Mouse (Mus musculus) hindbrain, embryonic 12.5 days (tissue): ENCODE results near the gene Cd276. TPM values are rescaled to one million over a fixed set of nuclear protein-coding genes. Genes with fewer than 3 reads are reported as not detected.
"Not testable (repeated sequence)": the region's sequence is repeated elsewhere in the genome, so short reads cannot be mapped to it uniquely, and the experiment has no call there.

Experiments
- ATAC-seq: fragments of 200-750 bp; cut with Nextera tagmentation; 2 replicates; pipeline ENCODE4 v1.8.0; 2017; ENCODE audit warnings: moderate TSS enrichment; ENCODE audit not compliant: low FRiP score
- H3K27ac ChIP-seq: fragments of 300-500 bp; sonication (generic); 2 replicates; pipeline ENCODE4 v1.5.1; 2016; ENCODE audit warnings: mild to moderate bottlenecking
- H3K27me3 ChIP-seq: fragments of 300-500 bp; sonication (generic); 2 replicates; pipeline ENCODE4 v1.6.1; 2016; ENCODE audit warnings: mild to moderate bottlenecking
- H3K36me3 ChIP-seq: fragments of 300-500 bp; sonication (generic); 2 replicates; pipeline ENCODE4 v1.6.1; 2016; ENCODE audit warnings: mild to moderate bottlenecking
- H3K4me1 ChIP-seq: fragments of 300-500 bp; sonication (generic); 2 replicates; pipeline ENCODE4 v1.6.1; 2016
- H3K4me2 ChIP-seq: fragments of 300-500 bp; sonication (generic); replicated peaks from 2 replicates; pipeline ENCODE4 v1.6.1; 2016; ENCODE audit warnings: mild to moderate bottlenecking
- H3K4me3 ChIP-seq: fragments of 300-500 bp; sonication (generic); 2 replicates; pipeline ENCODE4 v1.5.1; 2016; ENCODE audit warnings: mild to moderate bottlenecking
- H3K9ac ChIP-seq: fragments of 300-500 bp; sonication (generic); 2 replicates; pipeline ENCODE4 v1.6.1; 2016; ENCODE audit warnings: mild to moderate bottlenecking, moderate library complexity
- H3K9me3 ChIP-seq: fragments of 300-500 bp; sonication (generic); replicated peaks from 2 replicates; pipeline ENCODE4 v1.6.1; 2016; ENCODE audit warnings: mild to moderate bottlenecking
- whole genome bisulfite sequencing: fragments of 180-500 bp; shearing (Covaris S2); methylation state at CpG from one replicate; pipeline ENCODE4 v1.1.7; 2016; 5-methylcytosine and 5-hydroxymethylcytosine counted together
- polyA plus RNA-seq: library from polyadenylated mRNA; unstranded; fragments of >200 nt; fragmentation: Nextera tagmentation; extraction: Ambion mirVana; gene quantifications from 2 replicates; pipeline ENCODE4 v1.2.1, GENCODE M21; 2016

Cd276 gene
- 45.9 and 48.9 TPM in 2 replicates for polyA plus RNA-seq

DNA sequence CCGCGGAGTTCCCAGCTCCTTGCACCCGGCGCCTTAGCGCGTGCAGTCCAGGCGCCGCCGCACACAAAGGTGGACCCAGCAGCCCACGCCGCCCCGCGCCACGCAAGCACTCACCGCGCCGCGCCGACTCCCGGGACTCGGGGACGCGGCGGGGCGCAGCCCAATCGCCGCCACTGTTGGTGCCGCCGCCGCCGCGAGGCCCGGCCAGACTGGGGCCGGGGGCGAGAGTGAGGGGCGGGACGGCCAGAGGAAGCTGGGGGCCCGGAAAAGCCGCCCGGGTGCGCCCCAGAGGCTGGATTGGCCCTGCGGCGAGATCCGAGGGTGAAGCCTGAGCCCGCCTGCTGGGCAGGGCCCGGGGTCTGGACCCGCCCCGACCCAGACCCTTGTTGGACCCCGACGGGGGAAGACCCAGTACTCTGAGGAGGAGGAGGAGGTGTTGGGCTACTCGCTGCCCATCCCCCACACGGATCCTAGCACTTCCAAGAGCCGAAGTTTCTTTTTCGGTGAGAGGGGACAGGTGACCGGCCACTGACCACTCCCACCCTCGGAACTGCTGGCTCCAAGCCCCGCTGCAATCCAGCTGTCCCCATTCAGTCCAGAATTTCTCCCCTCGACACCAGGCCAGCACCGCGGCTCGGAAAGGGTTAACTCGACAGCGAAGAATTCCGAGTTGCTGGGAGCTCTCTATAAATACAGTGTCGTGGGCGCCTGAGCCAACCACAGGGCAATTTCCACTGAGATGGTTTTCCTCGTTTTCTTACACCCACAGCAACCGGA is at the start of gene Cd276:
Cd276 (minus strand) TSS at position 530 of the 777 bp plus-strand sequence.
- peak within 1 kb of the TSS; percentile 96 for H3K27ac ChIP-seq
- H3K27me3 ChIP-seq, result no peaks in the 10 kb centered on the region
- H3K4me1 ChIP-seq, result peaks cover 25% of the 10 kb centered on the region
- peak within 1 kb of the TSS; percentile 81 for H3K9ac ChIP-seq
- H3K36me3 ChIP-seq, result no peaks in the 10 kb centered on the region
- peak within 1 kb of the TSS; percentile 68 for H3K4me3 ChIP-seq
- no peaks in the 10 kb centered on the region for H3K9me3 ChIP-seq
- peak; percentile 69 for ATAC-seq
- under 1% methylated on average over 64 of the region's 68 CpGs for WGBS
- peak within 1 kb of the TSS; percentile 70 for H3K4me2 ChIP-seq

DNA sequence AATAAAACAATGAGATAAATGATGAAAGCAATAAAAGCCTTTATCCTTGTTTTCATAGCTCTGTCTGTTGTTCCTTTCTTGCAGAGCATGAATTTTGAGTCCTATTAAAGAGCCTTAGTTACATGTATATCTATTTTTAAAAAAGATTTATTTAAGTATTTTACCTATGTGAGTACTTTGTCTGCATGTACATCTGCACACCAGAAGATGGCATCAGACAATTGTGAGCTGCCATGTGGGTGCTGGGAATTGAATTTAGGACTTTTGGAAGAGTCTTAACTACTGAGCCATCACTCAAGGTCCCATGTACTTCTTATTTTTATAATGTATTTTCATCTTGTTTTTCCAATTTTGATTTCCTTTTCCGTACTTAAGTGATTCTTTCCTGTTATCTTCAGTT is 40.1 kb upstream of the Cd276 start:
- no peaks in the 10 kb centered on the region for H3K27me3 ChIP-seq
- no peaks in the 10 kb centered on the region for H3K36me3 ChIP-seq
- no peak overlapping the region for H3K27ac ChIP-seq
- no peak overlapping the region for H3K9ac ChIP-seq
- H3K4me1 ChIP-seq, result no peaks in the 10 kb centered on the region
- no peak for ATAC-seq
- H3K9me3 ChIP-seq, result no peaks in the 10 kb centered on the region
- no peak overlapping the region for H3K4me2 ChIP-seq
- 98% methylated on average over 1 of the region's 1 CpGs for WGBS
- H3K4me3 ChIP-seq, result no peak overlapping the region

DNA sequence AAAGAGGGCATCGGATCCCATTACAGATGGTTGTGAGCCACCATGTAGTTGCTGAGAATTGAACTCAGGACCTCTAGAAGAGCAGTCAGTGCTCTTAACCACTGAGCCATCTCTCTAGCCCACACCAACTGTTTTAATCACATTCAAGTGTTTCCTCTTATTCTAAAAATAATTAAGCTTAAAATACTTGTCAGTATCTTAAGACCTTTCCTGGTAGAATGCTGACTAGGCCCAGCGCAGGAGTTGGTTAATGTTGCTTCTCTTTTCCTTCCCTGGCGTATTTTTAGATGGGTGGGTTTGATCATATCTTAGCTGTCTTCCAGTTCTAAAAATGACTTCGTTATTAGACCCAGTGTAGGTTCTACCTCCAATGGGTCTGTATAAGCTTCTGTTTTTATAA is 33.4 kb upstream of the Cd276 start:
- Histone ChIP-seq H3K4me2 (no peak overlapping the region), H3K27me3 (no peaks in the 10 kb centered on the region), H3K4me1 (peaks cover 6% of the 10 kb centered on the region), H3K36me3 (no peaks in the 10 kb centered on the region), H3K4me3 (no peak overlapping the region), H3K27ac (no peak overlapping the region), H3K9ac (no peak overlapping the region), H3K9me3 (no peaks in the 10 kb centered on the region)
- 92% methylated on average over 4 of the region's 4 CpGs for WGBS
- no peak for ATAC-seq

- Histone ChIP-seq H3K4me1 (peaks cover 11% of the 10 kb centered on the region), H3K27me3 (no peaks in the 10 kb centered on the region), H3K4me2 (peak overlapping the region; percentile 57; the same call in 1 of the 2 replicates), H3K9me3 (no peaks in the 10 kb centered on the region), H3K36me3 (no peaks in the 10 kb centered on the region), H3K4me3 (no peak overlapping the region), H3K9ac (no peak overlapping the region), H3K27ac (no peak overlapping the region)
- no peak for ATAC-seq
- WGBS, result 85% methylated on average over 1 of the region's 1 CpGs
Measured at GRCm38 (mm10) chr9:58584323-58584722, 29.1 kb upstream of the Cd276 start.

DNA sequence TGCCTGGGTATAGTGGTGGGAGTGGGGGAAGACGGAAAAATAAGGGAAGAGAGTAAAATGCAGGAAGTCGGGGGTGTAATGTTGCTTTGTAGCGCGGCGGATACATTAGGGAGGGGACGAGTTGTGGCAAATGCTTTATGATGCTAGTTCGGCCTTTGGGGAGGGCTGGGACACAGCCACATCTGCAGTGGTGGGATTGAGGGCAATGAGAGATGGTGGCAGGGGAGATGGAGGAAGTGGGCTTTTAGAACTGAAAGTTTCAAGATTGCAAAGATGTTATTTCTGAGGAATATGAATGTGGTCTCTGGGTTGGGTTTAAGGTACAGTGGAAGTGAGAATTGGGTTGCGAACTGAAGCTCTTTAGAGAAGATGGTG is 28.0 kb upstream of the Cd276 start:
- Histone ChIP-seq H3K4me2 (peak overlapping the region; percentile 57), H3K36me3 (no peaks in the 10 kb centered on the region), H3K9ac (peak overlapping the region; percentile 98), H3K27me3 (no peaks in the 10 kb centered on the region), H3K9me3 (no peaks in the 10 kb centered on the region), H3K27ac (peak overlapping the region; percentile 99), H3K4me3 (peak overlapping the region; percentile 95), H3K4me1 (peaks cover 11% of the 10 kb centered on the region)
- WGBS, result 1% methylated on average over 8 of the region's 8 CpGs
- ATAC-seq, result no peak

DNA sequence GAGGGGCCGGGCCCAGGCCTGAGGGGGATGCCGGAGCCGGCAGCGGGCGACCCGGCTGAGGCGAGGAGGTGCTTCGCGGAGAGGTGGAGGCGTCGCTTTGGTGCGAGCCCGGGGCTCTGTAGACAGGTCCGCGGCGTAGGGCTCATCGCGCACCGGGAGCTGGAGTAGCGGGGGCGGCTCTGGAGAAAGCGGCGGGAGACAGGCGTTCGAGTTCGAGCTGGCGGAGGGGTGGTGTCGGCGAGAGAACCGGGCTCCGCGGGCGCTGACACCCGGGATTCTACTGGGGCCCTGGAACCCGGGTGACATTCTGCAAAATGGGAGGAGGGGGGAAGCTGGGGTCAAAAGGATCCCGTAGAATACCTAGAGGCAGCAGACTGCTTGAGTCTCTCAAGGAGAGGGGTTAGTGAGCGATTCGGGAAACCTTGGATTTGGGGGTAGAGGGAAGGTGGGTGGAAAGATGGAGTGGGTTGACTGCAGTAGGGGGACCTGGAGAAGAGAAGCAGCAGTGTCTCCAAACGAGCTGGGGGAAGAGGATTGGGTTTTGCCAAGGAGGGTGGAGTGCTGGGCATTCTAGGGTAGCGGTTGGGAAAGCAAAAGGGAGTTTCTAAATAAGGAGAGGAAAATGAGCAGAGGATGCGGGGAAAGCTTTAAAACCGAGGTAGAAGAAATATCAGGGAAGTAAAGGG is 27.5 kb upstream of the Cd276 start:
- Histone ChIP-seq H3K4me3 (peak overlapping the region; percentile 95), H3K9me3 (no peaks in the 10 kb centered on the region), H3K27me3 (no peaks in the 10 kb centered on the region), H3K4me2 (peak overlapping the region; percentile 57), H3K4me1 (peaks cover 11% of the 10 kb centered on the region), H3K9ac (peak overlapping the region; percentile 98), H3K27ac (peak overlapping the region; percentile 99), H3K36me3 (no peaks in the 10 kb centered on the region)
- ATAC-seq, result peak; percentile 71
- WGBS, result under 1% methylated on average over 42 of the region's 42 CpGs

DNA sequence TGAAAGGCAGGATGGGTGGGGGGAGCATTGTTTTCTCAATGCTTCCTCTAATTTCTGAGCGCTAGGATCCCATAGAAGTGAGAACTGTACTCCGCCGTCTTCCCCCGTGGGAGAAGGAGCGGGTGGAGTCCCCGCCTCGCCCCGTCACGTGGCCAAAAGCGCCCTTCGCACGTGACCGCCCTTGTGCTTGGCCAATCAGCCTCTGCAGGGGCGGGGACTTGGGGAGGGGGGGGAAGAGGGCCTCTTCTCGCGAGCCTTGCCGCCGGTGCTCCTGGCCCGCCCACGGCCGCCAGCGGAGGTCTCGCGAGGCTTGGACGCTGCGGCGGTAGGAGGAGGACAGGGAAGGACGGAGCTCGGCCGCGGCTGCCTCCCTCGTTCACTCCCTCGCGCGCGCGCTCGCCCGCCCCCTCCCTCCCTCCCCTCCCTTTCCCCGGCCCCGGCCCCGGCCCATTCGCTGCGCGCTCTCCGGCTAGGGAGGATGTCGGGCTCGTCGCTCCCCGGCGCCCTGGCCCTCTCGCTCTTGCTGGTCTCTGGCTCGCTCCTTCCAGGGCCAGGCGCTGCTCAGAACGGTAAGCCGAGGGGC is 26.8 kb upstream of the Cd276 start, which contains the start of gene Nptn:
Nptn (plus strand) TSS at position 283 of the 583 bp plus-strand sequence.
- Histone ChIP-seq H3K9me3 (no peaks in the 10 kb centered on the region), H3K9ac (peak within 1 kb of the TSS; percentile 98), H3K27me3 (no peaks in the 10 kb centered on the region), H3K36me3 (no peaks in the 10 kb centered on the region), H3K27ac (peak within 1 kb of the TSS; percentile 99), H3K4me2 (peak within 1 kb of the TSS; percentile 57), H3K4me1 (peaks cover 11% of the 10 kb centered on the region), H3K4me3 (peak within 1 kb of the TSS; percentile 95)
- WGBS, result under 1% methylated on average over 47 of the region's 56 CpGs
- ATAC-seq, result peak; percentile 98

DNA sequence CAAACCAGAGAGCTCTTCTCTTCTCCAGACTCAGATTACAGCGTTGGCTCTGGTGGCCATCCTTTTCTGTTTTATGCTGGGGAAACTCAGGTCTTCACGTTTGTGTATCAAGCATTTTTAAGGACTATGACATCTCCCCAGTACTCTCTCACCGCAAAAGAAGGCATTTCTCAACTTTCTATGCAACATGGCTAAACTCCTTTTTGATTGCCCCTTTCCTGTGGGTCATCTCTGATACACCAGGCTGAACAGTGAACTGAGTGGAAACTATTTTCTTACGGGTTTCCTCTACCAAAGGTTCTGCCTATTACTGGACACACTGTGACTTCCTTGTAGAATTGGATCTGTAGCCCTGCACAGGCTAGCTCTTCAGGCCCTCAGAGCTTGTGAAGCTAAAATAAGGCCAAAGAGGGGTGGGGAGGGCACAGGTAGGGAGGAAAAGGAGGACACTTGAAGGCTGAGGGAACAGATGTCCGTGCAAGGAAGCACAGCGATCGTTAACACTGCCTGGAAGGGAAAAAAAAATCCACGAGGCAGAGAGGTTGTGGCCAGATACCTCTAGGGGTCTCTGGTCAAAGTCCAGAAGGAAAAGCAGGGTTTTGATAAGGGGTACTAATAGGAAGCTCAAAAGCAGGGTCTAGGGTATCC is 26.2 kb upstream of the Cd276 start:
- H3K27me3 ChIP-seq, result no peaks in the 10 kb centered on the region
- peak overlapping the region; percentile 48 for H3K9ac ChIP-seq
- H3K27ac ChIP-seq, result peak overlapping the region; percentile 82
- peak overlapping the region; percentile 57 for H3K4me2 ChIP-seq
- H3K9me3 ChIP-seq, result no peaks in the 10 kb centered on the region
- peak; percentile 57 for ATAC-seq
- no peaks in the 10 kb centered on the region for H3K36me3 ChIP-seq
- H3K4me3 ChIP-seq, result peak overlapping the region; percentile 95
- H3K4me1 ChIP-seq, result peaks cover 11% of the 10 kb centered on the region
- WGBS, result 30% methylated on average over 8 of the region's 8 CpGs

DNA sequence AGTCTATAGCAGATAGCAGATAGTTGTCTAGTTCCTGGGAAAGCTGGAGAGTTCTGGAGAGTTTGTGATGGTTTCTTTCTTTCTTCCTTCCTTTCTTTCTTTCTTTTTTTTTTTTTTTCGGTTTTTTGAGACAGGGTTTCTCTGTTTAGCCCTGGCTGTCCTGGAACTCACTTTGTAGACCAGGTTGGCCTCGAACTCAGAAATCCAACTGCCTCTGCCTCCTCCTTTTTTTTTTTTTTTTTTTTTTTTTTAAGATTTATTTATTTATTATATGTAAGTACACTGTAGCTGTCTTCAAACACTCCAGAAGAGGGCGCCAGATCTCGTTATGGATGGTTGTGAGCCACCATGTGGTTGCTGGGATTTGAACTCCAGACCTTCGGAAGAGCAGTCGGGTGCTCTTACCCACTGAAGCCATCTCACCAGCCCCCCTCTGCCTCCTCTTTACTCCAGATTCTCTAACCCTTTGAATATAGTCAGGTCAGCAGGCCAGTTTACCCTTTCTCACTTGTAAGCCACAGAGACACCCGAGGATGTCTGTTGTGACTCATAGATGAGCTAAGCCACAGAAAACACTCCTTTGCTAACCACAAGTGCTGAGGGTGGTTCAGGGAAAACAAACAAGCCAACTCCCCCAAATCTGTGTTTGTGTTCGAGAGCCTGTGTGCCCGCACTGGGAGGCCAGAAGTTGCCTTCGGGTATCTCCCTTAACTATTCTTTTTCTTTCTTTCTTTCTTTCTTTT is 25.4 kb upstream of the Cd276 start:
- H3K4me3 ChIP-seq, H3K36me3 ChIP-seq, H3K27me3 ChIP-seq, ATAC-seq, H3K9ac ChIP-seq, H3K4me2 ChIP-seq, H3K27ac ChIP-seq, H3K9me3 ChIP-seq: not testable (repeated sequence)
- 75% methylated on average over 10 of the region's 10 CpGs for WGBS
- H3K4me1 ChIP-seq, result peaks cover 11% of the 10 kb centered on the region

DNA sequence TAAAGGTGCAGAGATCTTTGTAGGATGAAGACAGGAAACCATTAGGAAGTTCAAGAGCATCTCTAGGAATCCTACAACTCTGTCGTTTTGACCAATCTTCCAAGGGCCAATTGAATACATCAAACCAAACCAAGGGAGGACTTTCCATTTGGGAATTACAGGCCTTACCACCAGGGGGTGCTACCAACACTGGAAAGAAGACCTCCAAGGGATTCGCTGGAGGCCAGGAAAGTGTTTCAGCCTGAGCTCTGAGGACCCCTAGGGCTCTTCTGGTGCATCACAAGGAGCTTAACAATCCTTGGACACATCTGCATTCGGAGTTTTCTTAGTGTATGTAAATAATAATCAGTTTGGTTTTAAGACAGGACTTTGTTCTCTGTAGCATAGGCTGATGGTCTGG is 23.4 kb upstream of the Cd276 start:
- H3K4me1 ChIP-seq, result peaks cover 5% of the 10 kb centered on the region
- ATAC-seq, result no peak
- 29% methylated on average over 3 of the region's 3 CpGs for WGBS
- no peaks in the 10 kb centered on the region for H3K9me3 ChIP-seq
- no peak overlapping the region for H3K4me2 ChIP-seq
- no peak overlapping the region for H3K27ac ChIP-seq
- no peaks in the 10 kb centered on the region for H3K27me3 ChIP-seq
- H3K4me3 ChIP-seq, result no peak overlapping the region
- no peak overlapping the region for H3K9ac ChIP-seq
- no peaks in the 10 kb centered on the region for H3K36me3 ChIP-seq

DNA sequence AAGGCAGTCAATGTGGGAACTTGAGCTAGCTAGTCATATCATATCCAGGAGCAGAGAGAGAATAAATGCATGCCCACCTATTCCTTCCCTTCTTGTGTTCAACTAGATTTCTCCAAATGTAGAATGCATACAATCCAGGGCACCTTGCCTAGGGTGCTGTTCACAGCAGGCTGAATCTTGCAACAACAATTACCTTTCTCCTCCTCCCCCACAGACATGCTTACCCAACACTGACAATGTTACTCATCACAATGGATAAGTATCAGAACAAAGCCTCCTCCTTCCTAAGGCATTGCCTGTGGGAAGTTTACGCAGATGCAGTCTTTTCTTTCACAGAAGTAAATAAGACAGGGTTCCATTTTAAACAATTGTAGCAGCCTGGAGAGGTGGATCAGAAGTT is 15.8 kb upstream of the Cd276 start:
- no peak for ATAC-seq
- H3K36me3 ChIP-seq, result no peaks in the 10 kb centered on the region
- no peak overlapping the region for H3K4me3 ChIP-seq
- H3K9me3 ChIP-seq, result no peaks in the 10 kb centered on the region
- H3K9ac ChIP-seq, result no peak overlapping the region
- no peaks in the 10 kb centered on the region for H3K4me1 ChIP-seq
- 88% methylated on average over 1 of the region's 1 CpGs for WGBS
- no peak overlapping the region for H3K27ac ChIP-seq
- H3K27me3 ChIP-seq, result no peaks in the 10 kb centered on the region
- no peak overlapping the region for H3K4me2 ChIP-seq
